Mouse (Mus musculus): ENCODE measurements around the gene Col8a2. TPM values are rescaled to one million over a fixed set of nuclear protein-coding genes. Genes with fewer than 3 reads are reported as not detected.
A peak's percentile ranks its signal among the peaks of the same experiment; 100 is the strongest.

Gene Col8a2
- total and polyA plus RNA-seq, 3 experiments, result not detected

GRCm38 (mm10) chr4:126316443-126317040 lies 29.9 kb downstream of the Col8a2 start:
- TF ChIP-seq CTCF (conservative IDR thresholded peaks at IDR 0.05 in 1 of 2, IDR thresholded peaks at IDR 0.05 in 1 of 2; ENCODE audit: low read depth in 2 of 2, low read length in 2 of 2) (no peak), CHD1 (IDR thresholded peaks at IDR 0.05; ENCODE audit: low read depth, low read length) (no peak), KAT2A (IDR thresholded peaks at IDR 0.05; ENCODE audit: insufficient replicate concordance, low read length) (no peak), TCF12 (IDR thresholded peaks at IDR 0.05; ENCODE audit: low read depth, low read length) (no peak), GABPA (IDR thresholded peaks at IDR 0.05; ENCODE audit: insufficient replicate concordance, low read depth, low read length) (no peak), POLR2A (IDR thresholded peaks at IDR 0.05; ENCODE audit: low read depth, low read length) (no peak), RCOR1 (conservative IDR thresholded peaks at IDR 0.05; ENCODE audit: low read depth, low read length) (no peak), MXI1 (IDR thresholded peaks at IDR 0.05; ENCODE audit: low read depth, low read length) (no peak), UBTF (IDR thresholded peaks at IDR 0.05; ENCODE audit: low read depth, low read length) (no peak), POLR2AphosphoS2 (IDR thresholded peaks at IDR 0.05; ENCODE audit: low read depth, low read length) (no peak), ZMIZ1 (IDR thresholded peaks at IDR 0.05; ENCODE audit: low read depth, low read length) (no peak), IRF4 (IDR thresholded peaks at IDR 0.05; ENCODE audit: low read depth, low read length) (no peak), USF2 (conservative IDR thresholded peaks at IDR 0.05; ENCODE audit: low read depth, low read length) (no peak), MAZ (IDR thresholded peaks at IDR 0.05; ENCODE audit: low read depth, low read length) (no peak), HCFC1 (IDR thresholded peaks at IDR 0.05; ENCODE audit: low read depth, low read length) (no peak)
- Histone ChIP-seq H3K36me3 (replicated peaks in 1 of 2; ENCODE audit: control insufficient read depth in 1 of 2, insufficient read depth in 1 of 2, low read length in 1 of 2) (peaks cover 37 to 66% of the 10 kb centered on the region in 2 experiments), H3K27ac (ENCODE audit: insufficient read depth, low read depth) (no peak overlapping the region), H3K4me3 (replicated peaks in 1 of 3; ENCODE audit: low read depth in 2 of 3, low read length in 2 of 3, poor library complexity in 1 of 3) (no peak overlapping the region), H3K79me2 (replicated peaks; ENCODE audit: control insufficient read depth, extremely low read depth, insufficient read depth, poor library complexity, severe bottlenecking) (peaks cover 14% of the 10 kb centered on the region), H3K4me2 (ENCODE audit: insufficient read depth, low read depth, poor library complexity, severe bottlenecking) (no peak overlapping the region), H3K9ac (ENCODE audit: insufficient read depth, low read depth) (no peak overlapping the region), H3K27me3 (replicated peaks) (no peaks in the 10 kb centered on the region), H3K9me3 (replicated peaks; ENCODE audit: low read length) (no peaks in the 10 kb centered on the region), H3K4me1 (ENCODE audit: control insufficient read depth in 1 of 2, insufficient read depth in 2 of 2) (peaks cover 4 to 14% of the 10 kb centered on the region in 2 experiments; a peak in 3 of 4 replicates)
- in situ Hi-C loops (cut with MboI; ENCODE audit: low pct_ligation_motif_present, low pct_unique_long_range_greater_than_20kb, low sequenced_read_pairs) (no loop called here), dilution Hi-C loops (cut with MboI; ENCODE audit: extremely low pct_ligation_motif_present, extremely low pct_unique_long_range_greater_than_20kb, low sequenced_read_pairs) (no loop called here)
- no peak for DNase-seq (ENCODE audit: extremely low read depth)

GRCm38 (mm10) chr4:126319806-126320205 lies 33.2 kb downstream of the Col8a2 start:
- Histone ChIP-seq H3K4me2 (ENCODE audit: insufficient read depth, low read depth, poor library complexity, severe bottlenecking) (no peak overlapping the region), H3K4me3 (replicated peaks in 1 of 3; ENCODE audit: low read depth in 2 of 3, low read length in 2 of 3, poor library complexity in 1 of 3) (no peak overlapping the region), H3K9ac (ENCODE audit: insufficient read depth, low read depth) (no peak overlapping the region), H3K27ac (ENCODE audit: insufficient read depth, low read depth) (0 out of 2 replicates have a peak overlapping the region, but pooled peaks have one; percentile 24), H3K27me3 (replicated peaks) (no peaks in the 10 kb centered on the region), H3K36me3 (replicated peaks in 1 of 2; ENCODE audit: control insufficient read depth in 1 of 2, insufficient read depth in 1 of 2, low read length in 1 of 2) (peaks cover 35 to 57% of the 10 kb centered on the region in 2 experiments), H3K4me1 (ENCODE audit: control insufficient read depth in 1 of 2, insufficient read depth in 2 of 2) (peaks cover 4 to 17% of the 10 kb centered on the region in 2 experiments; a peak in 3 of 4 replicates), H3K9me3 (replicated peaks; ENCODE audit: low read length) (no peaks in the 10 kb centered on the region), H3K79me2 (replicated peaks; ENCODE audit: control insufficient read depth, extremely low read depth, insufficient read depth, poor library complexity, severe bottlenecking) (peaks cover 14% of the 10 kb centered on the region)
- dilution Hi-C loops (cut with MboI; ENCODE audit: extremely low pct_ligation_motif_present, extremely low pct_unique_long_range_greater_than_20kb, low sequenced_read_pairs), result no loop called here
- in situ Hi-C loops (cut with MboI; ENCODE audit: low pct_ligation_motif_present, low pct_unique_long_range_greater_than_20kb, low sequenced_read_pairs), result no loop called here
- no peak for TF ChIP-seq RCOR1 (conservative IDR thresholded peaks at IDR 0.05; ENCODE audit: low read depth, low read length)
- no peak for DNase-seq (ENCODE audit: extremely low read depth)

Measured in CH12.LX (cell line).